Mouse (Mus musculus) left cerebral cortex, postnatal 36 days (tissue): ENCODE results near the gene Acsl1. TPM values are rescaled to one million over a fixed set of nuclear protein-coding genes. Genes with fewer than 3 reads are reported as not detected.

Experiments used
- total RNA-seq, 2 experiments: library from RNA; stranded (reverse); gene quantifications; 2 replicates each; pipeline ENCODE4 v1.2.3; 2021

Gene Acsl1
- total RNA-seq, 2 experiments from 2014 or later: 42.6 to 52.0 TPM

Other genes with a start within 250 kb of the Acsl1 start
- gene Helt, start 176.4 kb upstream of the Acsl1 start, total RNA-seq: not detected
- gene Cenpu, start 81.0 kb downstream of the Acsl1 start, total RNA-seq: 1 to 10 TPM; 3.0 to 3.1 TPM
- gene Primpol, start 146.2 kb downstream of the Acsl1 start, total RNA-seq: 1 to 10 TPM; 3.1 to 3.5 TPM
- 10 to 100 TPM; 12.9 to 15.3 TPM for gene Casp3, start 146.3 kb downstream of the Acsl1 start, total RNA-seq